In the genomic region with DNA sequence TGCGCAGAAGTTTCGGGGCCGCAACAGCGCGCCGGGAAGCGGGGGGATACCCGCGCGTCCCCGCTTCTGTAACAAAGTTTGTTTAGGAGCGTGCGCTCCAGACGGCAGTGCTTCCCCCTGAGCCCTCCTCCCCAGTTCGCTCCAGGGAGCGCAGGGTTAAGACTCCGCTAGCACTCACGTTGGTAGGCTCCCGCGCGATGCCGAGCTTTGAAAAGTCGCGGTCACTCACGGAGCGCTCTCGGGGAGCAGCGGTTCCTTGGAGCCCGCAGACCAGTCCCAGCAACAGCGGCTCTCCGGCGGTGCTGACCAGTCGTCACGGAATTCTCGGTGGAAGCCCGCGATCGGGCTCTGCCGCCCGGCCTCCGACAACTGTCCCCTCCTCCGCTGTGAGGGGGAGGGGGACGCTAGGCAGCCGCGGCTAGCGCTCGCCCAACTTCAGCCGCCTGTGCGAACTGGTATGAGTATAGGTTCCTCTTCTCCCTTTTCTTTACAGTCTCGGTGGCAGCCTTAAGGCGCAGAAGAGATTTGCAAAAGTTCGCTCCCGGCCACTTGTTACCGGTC, we compare ENCODE assay signal across 9 mouse cellular contexts. TPM values are rescaled to one million over a fixed set of nuclear protein-coding genes. Genes with fewer than 3 reads are reported as not detected.
DNase-seq lines count a peak whose midpoint lies in the region; ATAC-seq and TF ChIP-seq lines count a peak whose summit lies in the region.
"Had no signal": no experiment of that assay in that cellular context is flagged by ENCODE, and none has a peak within 500 bp of the region (broad histone marks: within the 10 kb centered on the region; RNA-seq: fewer than 3 reads in every experiment).

No protein-coding gene starts in this region.

- peaks cover 2% of the 10 kb centered on the region; the same call in 1 of the 2 replicates for H3K4me1 ChIP-seq in heart, embryonic 11.5 days (ENCODE audit: control insufficient read depth, insufficient read depth, low read length)
- H3K4me1 ChIP-seq in kidney, postnatal 0 days (replicated peaks; ENCODE audit: insufficient read depth, low read length), result peaks cover 15% of the 10 kb centered on the region
- peaks cover 4% of the 10 kb centered on the region; the same call in 1 of the 2 replicates for H3K4me1 ChIP-seq in lung, adult 2 months (ENCODE audit: control insufficient read depth, insufficient read depth, low read length)
- H3K4me1 ChIP-seq in olfactory bulb, adult 2 months (ENCODE audit: control insufficient read depth, insufficient read depth, low read length), result peaks cover 5% of the 10 kb centered on the region; the same call in 1 of the 2 replicates
- peaks cover 19% of the 10 kb centered on the region for H3K4me1 ChIP-seq in thymus, adult 2 months (replicated peaks; ENCODE audit: control insufficient read depth, insufficient read depth, low read length)

- ATAC-seq in heart, embryonic 11.5 days (replicated peaks; ENCODE audit: insufficient number of reproducible peaks, low FRiP score, low TSS enrichment), result no peak
- no peak for ATAC-seq in kidney, postnatal 0 days (replicated peaks; ENCODE audit: low FRiP score, low read depth)

- H3K27me3 ChIP-seq in heart, embryonic 11.5 days (ENCODE audit: control insufficient read depth, insufficient read depth, low read length), result no peaks in the 10 kb centered on the region
- H3K27me3 ChIP-seq in kidney, postnatal 0 days (ENCODE audit: insufficient read depth, low read length), result no peaks in the 10 kb centered on the region
- no peaks in the 10 kb centered on the region for H3K27me3 ChIP-seq in thymus, adult 2 months (ENCODE audit: control insufficient read depth, insufficient read depth, low read length)
- H3K27me3 ChIP-seq: Patski had no signal

- H3K4me2 ChIP-seq in heart, embryonic 11.5 days, result peak overlapping the region; percentile 73
- H3K4me2 ChIP-seq in kidney, postnatal 0 days (ENCODE audit: low read length), result peak overlapping the region; percentile 91

- no peak for TF ChIP-seq CTCF in kidney, postnatal 0 days (IDR thresholded peaks at IDR 0.05; ENCODE audit: low read depth)
- TF ChIP-seq CTCF in lung, adult 2 months (IDR thresholded peaks at IDR 0.05; ENCODE audit: insufficient read depth, low read length), result no peak
- no peak for TF ChIP-seq CTCF in olfactory bulb, adult 2 months (IDR thresholded peaks at IDR 0.05; ENCODE audit: insufficient read depth, low read depth, low read length)
- TF ChIP-seq CTCF in thymus, adult 2 months (IDR thresholded peaks at IDR 0.05; ENCODE audit: borderline replicate concordance, control insufficient read depth, extremely low read depth, insufficient read depth, low read length, poor library complexity), result no peak

- DNase-seq in heart, postnatal 36 days, result no peak
- DNase-seq in embryo, embryonic 11.5 days (ENCODE audit: low read depth, low spot score), result peak; percentile 39
- peak; percentile 39 to 66 for DNase-seq in gastrocnemius, postnatal 36 days
- DNase-seq in kidney, postnatal 0 days (ENCODE audit: low spot score), result peak; percentile 63
- peak; percentile 83 for DNase-seq in lung, adult 2 months
- DNase-seq in thymus, adult 2 months, result peak; percentile 48

- intact Hi-C loops in heart, postnatal 36 days (cut with DNase I), result loop anchor here (5.0 kb wide), 4 partner anchors 231 to 691 kb away; no protein-coding TSS in a partner anchor
- intact Hi-C loops in gastrocnemius, postnatal 36 days (cut with DNase I), result loop anchor here (5.0 kb wide), 3 partner anchors 241 to 431 kb away; no protein-coding TSS in a partner anchor

- WGBS in heart, embryonic 11.5 days (ENCODE audit: insufficient replicate concordance), result under 1% methylated on average over 54 of the region's 54 CpGs
- under 1% methylated on average over 54 of the region's 54 CpGs for WGBS in kidney, postnatal 0 days
- WGBS in lung, adult 2 months, result under 1% methylated on average over 54 of the region's 54 CpGs
- WGBS in olfactory bulb, adult 2 months, result under 1% methylated on average over 54 of the region's 54 CpGs
- WGBS in thymus, adult 2 months, result under 1% methylated on average over 54 of the region's 54 CpGs

- peak overlapping the region; percentile 99 for H3K27ac ChIP-seq in heart, embryonic 11.5 days (ENCODE audit: low read depth, low read length)
- peak overlapping the region; percentile 99 for H3K27ac ChIP-seq in kidney, postnatal 0 days
- peak overlapping the region; percentile 87 for H3K27ac ChIP-seq in olfactory bulb, adult 2 months (ENCODE audit: insufficient read depth, low read depth, low read length)
- peak overlapping the region; percentile 58 for H3K27ac ChIP-seq in thymus, adult 2 months (ENCODE audit: control insufficient read depth, insufficient read depth, low read length)

- H3K36me3 ChIP-seq in heart, embryonic 11.5 days (ENCODE audit: control insufficient read depth, insufficient read depth, low read length), result no peaks in the 10 kb centered on the region
- H3K36me3 ChIP-seq in kidney, postnatal 0 days (ENCODE audit: insufficient read depth, low read length), result no peaks in the 10 kb centered on the region
- H3K36me3 ChIP-seq in thymus, adult 2 months (ENCODE audit: control insufficient read depth, insufficient read depth, low read length), result no peaks in the 10 kb centered on the region

- TF ChIP-seq POLR2A in lung, adult 2 months (IDR thresholded peaks at IDR 0.05; ENCODE audit: borderline replicate concordance, extremely low read depth, low read depth, low read length), result no peak; the same call in 1 of the 2 replicates
- no peak for TF ChIP-seq POLR2A in olfactory bulb, adult 2 months (IDR thresholded peaks at IDR 0.05; ENCODE audit: insufficient read depth, low read depth, low read length)
- no peak for TF ChIP-seq POLR2A in thymus, adult 2 months (IDR thresholded peaks at IDR 0.05; ENCODE audit: control insufficient read depth, extremely low read depth, insufficient read depth, low read length, poor library complexity)

- peak overlapping the region; percentile 90 for H3K4me3 ChIP-seq in heart, embryonic 11.5 days (ENCODE audit: low read depth, low read length)
- H3K4me3 ChIP-seq in kidney, postnatal 0 days (replicated peaks; ENCODE audit: low read depth, low read length), result peak overlapping the region; percentile 94
- peak overlapping the region; percentile 95 for H3K4me3 ChIP-seq in lung, adult 2 months (replicated peaks; ENCODE audit: extremely low read depth, low read depth, low read length)
- H3K4me3 ChIP-seq in olfactory bulb, adult 2 months (ENCODE audit: insufficient read depth, low read depth, low read length), result peak overlapping the region; percentile 88
- H3K4me3 ChIP-seq in thymus, adult 2 months (ENCODE audit: control insufficient read depth, insufficient read depth, low read length), result peak overlapping the region; percentile 69

- H3K9ac ChIP-seq in heart, embryonic 11.5 days (ENCODE audit: low read depth, low read length), result peak overlapping the region; percentile 99
- H3K9ac ChIP-seq in kidney, postnatal 0 days (ENCODE audit: low read depth, low read length), result peak overlapping the region; percentile 98

- H3K9me3 ChIP-seq in heart, embryonic 11.5 days (replicated peaks; ENCODE audit: control insufficient read depth, low read length), result no peaks in the 10 kb centered on the region
- H3K9me3 ChIP-seq in kidney, postnatal 0 days (replicated peaks; ENCODE audit: low read length), result no peaks in the 10 kb centered on the region

RNA-seq across cellular contexts. Expression of a gene that starts 0.6 kb away (rescaled TPM):
- 33.6 and 34.5 TPM in 2 replicates for polyA plus RNA-seq in heart, embryonic 11.5 days (2014; fragmentation: Nextera tagmentation; extraction: Ambion mirVana)
- total RNA-seq in heart, postnatal 36 days (2021), result 10 to 100 TPM; 46.7 to 63.5 TPM
- total RNA-seq in gastrocnemius, postnatal 36 days (2021), result 10 to 100 TPM; 66.8 to 95.2 TPM
- 55.1 and 60.1 TPM in 2 replicates for polyA plus RNA-seq in kidney, postnatal 0 days (2015; fragmentation: Nextera tagmentation; extraction: Ambion mirVana)
- 176 and 282 TPM in 2 replicates for polyA plus RNA-seq in lung, adult 2 months (2012; rRNA removed)
- polyA plus RNA-seq in olfactory bulb, adult 2 months (2012; ENCODE audit: insufficient read depth, insufficient read length, low replicate concordance, missing spikeins), result not detected in 2 replicates
- polyA plus RNA-seq in thymus, adult 2 months (2012; rRNA removed), result 17.3 and 18.7 TPM in 2 replicates

Comparison
In these comparisons a context has a peak if more than half of its experiments do, and no peak if none do; other contexts are left out.
1. DNase-seq: peak in embryo, embryonic 11.5 days (single experiment), gastrocnemius, postnatal 36 days (2 of 2), kidney, postnatal 0 days (single experiment), lung, adult 2 months (single experiment) and thymus, adult 2 months (single experiment); none in heart, postnatal 36 days (0 of 2).
2. RNA of a gene that starts 0.6 kb away (polyA plus RNA-seq): 176 to 282 TPM in lung, adult 2 months, 55.1 to 60.1 TPM in kidney, postnatal 0 days, 33.6 to 34.5 TPM in heart, embryonic 11.5 days and 17.3 to 18.7 TPM in thymus, adult 2 months; not detected in olfactory bulb, adult 2 months; every median in the first group is over 10 times any median in the second.
3. Peak in every context shown above with its lines, with median percentiles within 50 percentile points of each other: H3K27ac ChIP-seq and H3K4me3 ChIP-seq.